Mouse (Mus musculus): ENCODE measurements around the gene Hoxb8.

Hoxb8 gene

GRCm38 (mm10) chr11:96285771-96286738 is 4.3 kb downstream of the Hoxb8 start, which contains the start of gene Hoxb7:
Gene Hoxb7 (plus strand): TSS chr11:96286623.
- DNase-seq (ENCODE audit: low spot score) = no peak

GRCm38 (mm10) chr11:96286739-96287385 is 5.2 kb downstream of the Hoxb8 start:
- DNase-seq (ENCODE audit: low spot score) = no peak

DNA sequence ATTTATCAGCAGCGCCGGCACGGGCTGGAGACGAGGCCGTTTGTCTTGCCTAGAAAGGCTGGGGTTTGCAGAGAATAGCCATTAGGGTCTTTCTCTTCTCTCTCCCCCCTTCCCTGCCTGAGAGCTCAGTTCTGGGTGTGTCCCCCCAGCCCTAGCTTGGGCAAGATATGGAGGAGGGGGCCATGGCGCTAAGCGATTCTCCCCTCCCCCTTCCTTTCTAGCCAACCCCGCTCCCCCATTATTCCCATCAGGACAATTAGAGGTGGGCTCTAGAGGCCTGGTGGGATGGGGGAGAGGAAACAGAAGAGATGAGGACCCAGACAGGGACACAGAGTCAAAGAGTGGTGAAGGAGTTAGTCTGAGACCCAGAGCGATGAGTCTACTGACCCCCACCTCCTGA is 5.7 kb downstream of the Hoxb8 start:
- no peak for DNase-seq (ENCODE audit: low spot score)

DNA sequence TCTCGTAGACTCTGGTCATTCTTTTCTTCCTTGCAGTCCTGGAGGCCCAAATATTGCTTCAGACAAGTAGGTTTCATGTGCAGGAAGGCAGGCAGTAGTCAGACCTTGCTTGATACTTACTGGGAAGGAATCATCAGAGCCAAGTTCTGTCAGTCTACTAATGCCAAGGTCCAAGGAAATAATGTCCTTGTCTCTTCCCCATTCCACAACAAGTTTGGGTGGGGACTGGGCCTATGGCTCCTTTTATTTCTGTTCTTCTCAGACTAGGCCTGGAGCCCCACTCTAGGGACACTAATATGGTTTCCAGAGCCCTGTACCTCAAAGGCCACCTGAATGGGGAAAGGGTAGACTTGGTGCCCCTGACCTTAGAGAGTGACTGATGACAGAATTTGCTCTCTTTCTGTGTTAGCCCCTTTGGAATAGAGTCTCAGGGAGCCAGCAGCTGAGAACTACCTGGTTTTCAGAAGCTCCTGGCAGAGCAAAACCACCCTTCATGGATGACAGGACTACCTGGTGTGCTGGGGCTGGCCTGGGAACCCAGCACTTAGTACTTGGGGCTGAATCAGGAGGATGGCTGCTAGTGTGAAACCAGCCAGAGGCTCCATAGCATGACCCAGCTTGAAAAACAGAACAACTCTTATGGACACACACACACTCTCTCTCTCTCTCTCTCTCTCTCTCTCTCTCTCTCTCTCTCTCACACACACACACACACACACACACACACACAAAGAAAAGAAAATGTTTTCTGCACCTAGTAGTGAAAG is 6.9 kb downstream of the Hoxb8 start:
- DNase-seq (ENCODE audit: low spot score) = no peak

GRCm38 (mm10) chr11:96289293-96289692 is 7.6 kb downstream of the Hoxb8 start:
- DNase-seq (ENCODE audit: low spot score) = no peak

- no peak for DNase-seq (ENCODE audit: low spot score)
These were observed 8.1 kb downstream of the Hoxb8 start for GRCm38 (mm10) chr11:96289837-96290236.

DNA sequence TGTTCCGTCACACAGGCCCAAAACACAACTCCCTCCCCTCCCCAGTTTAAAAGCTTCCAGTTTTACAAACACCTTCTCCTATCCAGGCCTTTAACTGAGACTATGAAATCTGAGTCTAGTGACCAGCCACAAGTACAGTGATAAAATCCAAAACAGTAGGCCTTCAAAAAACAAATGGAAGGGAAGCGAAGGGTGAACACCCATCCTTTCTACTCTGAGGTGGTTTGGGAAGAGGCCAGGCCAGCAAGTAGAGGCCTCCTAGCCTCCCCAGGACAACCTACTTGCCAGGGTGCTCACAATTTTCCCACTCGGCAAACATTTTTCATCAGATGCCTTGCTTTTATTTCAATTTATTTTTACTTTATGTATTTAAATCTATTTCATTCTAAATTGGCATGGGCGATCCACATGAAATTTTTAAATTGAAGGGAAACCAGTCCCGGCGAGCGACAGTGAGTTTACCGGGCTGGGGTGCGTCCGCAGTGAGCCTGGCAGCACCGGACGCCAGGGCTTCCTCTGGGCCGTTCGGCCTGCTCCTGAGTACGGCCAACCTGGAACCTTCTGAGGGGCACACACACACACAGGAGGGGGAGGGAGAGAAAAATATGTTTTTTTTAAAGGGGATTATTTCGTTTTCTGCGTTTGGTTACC is 9.1 kb downstream of the Hoxb8 start:
- no peak for DNase-seq (ENCODE audit: low spot score)

DNA sequence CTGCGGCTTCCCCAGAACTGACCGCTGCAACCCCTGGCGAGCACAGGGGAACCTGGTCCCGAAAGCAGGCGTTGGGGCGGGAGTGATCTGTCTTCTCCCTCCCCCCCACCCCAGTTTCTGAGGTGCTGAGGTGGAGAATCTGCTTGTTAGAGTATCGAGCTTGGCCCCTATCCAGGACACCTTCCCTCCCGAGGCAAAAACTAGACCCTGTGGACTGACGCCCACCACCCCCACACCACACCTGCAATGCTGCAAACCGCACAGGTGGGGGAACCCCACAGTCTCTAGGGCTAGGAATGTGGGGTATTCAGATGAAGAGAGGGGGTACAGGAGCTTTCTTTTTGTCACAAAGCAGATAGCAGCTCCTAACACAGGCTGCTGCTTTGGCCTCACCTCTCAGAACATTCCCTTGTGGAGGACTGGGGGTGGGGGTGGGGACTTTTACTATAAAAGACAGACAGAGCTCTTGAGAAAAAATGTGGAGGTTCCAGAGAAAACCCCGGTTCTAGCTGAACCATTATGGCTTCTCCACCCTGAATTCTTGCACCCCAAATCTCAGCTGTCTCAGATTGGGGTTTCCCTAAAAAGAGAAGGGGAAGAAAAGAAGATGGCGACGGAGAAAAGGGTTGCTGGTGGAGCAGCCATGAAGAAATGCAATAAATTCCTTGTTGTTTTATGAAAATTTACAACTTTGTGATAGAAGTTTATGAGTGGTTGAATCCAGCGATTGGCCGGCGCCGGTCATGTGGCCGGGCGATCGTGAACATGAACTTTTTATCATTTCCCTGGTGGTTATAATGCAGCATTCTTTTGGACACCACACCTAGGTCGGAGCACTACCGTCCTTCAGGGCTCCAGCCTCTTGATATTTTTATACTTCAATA is 10.2 kb downstream of the Hoxb8 start, which contains the start of gene Hoxb6:
Gene Hoxb6, plus strand, starts transcription at position 796 of the 884 bp plus-strand sequence.
- no peak for DNase-seq (ENCODE audit: low spot score)

DNA sequence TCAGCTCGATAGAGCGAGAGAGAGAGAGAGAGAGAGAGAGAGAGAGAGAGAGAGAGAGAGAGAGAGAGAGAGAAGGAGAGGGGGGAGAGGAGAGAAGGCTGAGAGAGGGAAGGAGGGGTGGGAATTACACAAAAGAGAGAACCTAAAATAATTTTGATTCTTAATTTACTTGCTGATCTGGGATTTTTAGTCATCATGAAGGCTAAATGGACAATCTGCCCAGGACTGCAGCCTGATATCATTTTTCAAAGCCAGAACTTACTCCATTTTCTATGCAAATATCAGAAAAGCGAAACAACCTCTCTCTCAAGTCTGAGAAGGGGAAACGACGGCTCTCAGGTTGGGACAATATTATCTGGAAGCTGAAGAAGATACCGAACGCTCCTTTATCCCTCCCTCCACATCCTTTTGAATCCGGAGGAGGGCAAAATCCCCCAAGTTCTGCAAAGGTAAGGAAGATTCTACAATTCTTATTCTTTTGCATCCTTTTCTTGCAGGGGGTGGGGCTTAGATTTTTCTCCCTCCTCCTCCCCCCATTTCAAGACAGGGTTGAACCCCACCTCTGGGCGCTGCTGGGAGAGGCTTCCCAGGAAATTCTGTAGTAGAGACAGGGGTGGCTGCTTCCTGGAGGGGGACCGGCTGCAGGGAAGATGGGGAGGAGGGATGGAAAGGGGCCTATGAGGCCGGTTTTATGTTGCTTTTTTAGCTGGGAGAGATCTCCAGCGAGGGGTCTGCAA is 11.0 kb downstream of the Hoxb8 start:
- no peak for DNase-seq (ENCODE audit: low spot score)

DNA sequence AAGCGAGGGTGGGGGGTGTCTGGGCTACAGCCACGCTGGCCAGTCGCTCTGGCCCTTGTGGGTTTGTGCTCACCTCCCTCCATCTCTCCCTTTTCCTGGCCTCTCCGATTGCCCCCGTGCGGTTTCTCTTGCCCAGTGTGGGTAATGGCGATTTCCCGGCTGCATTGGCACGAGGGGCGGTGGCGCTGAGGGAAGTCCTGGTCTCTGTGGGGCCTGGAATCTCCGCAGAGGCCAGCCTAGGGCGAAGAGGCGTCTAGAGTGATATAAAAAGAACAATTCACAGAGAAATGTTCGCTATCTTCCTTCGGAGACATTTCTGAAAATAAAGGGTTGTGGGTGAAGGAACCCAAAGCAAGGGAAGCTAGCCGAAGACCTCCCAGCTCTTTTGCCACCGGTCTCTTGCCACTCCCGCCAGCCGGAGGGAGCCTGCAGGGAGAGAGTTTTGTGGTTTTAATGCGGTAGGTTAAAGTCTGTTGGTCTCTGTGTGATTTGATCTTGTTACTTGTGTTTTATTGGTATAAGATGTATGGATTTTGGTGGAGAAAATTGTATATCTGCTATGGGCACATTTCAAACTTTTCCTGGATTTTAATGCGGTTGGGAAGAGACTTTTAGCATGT is 11.7 kb downstream of the Hoxb8 start:
- DNase-seq (ENCODE audit: low spot score) = no peak

- DNase-seq (ENCODE audit: low spot score) = peak; percentile 70
These were observed 12.8 kb downstream of the Hoxb8 start for GRCm38 (mm10) chr11:96294245-96295091.

GRCm38 (mm10) chr11:96295092-96295835 is 13.6 kb downstream of the Hoxb8 start:
- no peak for DNase-seq (ENCODE audit: low spot score)

- no peak for DNase-seq (ENCODE audit: low spot score)
These were observed 15.3 kb downstream of the Hoxb8 start for GRCm38 (mm10) chr11:96296997-96297396.

GRCm38 (mm10) chr11:96297428-96297827 is 15.7 kb downstream of the Hoxb8 start:
- no peak for DNase-seq (ENCODE audit: low spot score)

DNA sequence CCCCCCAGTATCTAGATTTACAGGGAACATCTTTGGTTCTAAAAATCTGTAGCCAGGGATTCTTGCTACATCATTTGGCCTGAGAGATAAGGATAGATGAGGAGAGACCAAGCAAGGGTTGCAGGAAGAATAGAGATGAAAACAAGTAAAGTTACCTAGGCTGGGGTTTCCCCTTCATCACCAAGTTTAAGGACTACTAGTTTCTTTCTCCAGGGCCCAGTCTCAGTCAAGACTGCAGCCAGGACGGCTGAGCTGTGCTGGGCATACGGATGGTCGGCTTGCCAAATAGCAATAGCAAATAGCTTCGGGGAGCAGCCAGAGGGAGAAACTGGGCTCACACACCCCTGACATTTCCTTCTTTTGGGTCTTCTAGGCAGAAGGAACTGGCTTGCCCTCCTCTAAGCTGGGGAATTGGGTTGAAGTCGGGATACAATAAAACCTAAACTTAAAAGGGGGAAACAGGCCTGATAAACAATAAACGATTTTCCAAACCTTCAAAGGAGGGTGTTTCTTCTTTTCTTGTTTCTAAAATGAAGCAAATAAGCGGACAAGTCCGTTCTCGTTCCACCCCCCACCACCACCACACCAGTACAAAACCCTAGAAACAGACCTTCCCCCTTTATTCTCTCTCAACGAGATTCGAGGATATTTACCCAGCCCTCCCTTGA is 16.4 kb downstream of the Hoxb8 start:
- DNase-seq (ENCODE audit: low spot score) = no peak

DNA sequence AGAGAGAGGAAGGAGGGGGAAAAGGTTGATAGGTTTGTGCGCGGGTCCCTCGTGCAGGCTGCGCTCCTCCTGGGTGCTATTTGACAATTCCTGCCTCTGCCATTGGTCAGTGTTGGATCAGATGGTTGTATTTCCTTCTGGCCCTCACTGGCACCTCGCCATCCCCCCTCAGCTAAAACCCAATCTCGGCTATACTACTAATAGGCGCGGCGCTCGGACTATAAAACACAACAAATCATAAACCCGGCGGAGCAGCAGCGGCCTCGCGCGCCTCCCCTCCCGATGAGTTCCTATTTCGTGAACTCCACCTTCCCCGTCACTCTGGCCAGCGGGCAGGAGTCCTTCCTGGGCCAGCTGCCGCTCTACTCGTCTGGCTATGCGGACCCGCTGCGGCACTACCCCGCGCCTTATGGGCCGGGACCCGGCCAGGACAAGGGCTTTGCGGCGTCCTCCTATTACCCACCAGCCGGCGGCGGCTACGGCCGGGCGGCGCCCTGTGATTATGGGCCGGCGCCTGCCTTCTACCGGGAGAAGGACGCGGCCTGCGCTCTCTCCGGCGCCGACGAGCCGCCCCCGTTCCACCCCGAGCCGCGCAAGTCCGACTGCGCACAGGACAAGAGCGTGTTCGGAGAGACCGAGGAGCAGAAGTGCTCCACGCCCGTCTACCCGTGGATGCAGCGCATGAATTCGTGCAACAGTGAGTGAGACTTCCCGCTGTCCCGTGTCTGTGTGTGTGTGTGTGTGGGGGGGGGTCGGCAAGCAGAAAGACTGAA is 17.4 kb downstream of the Hoxb8 start:
- DNase-seq (ENCODE audit: low spot score) = no peak

DNA sequence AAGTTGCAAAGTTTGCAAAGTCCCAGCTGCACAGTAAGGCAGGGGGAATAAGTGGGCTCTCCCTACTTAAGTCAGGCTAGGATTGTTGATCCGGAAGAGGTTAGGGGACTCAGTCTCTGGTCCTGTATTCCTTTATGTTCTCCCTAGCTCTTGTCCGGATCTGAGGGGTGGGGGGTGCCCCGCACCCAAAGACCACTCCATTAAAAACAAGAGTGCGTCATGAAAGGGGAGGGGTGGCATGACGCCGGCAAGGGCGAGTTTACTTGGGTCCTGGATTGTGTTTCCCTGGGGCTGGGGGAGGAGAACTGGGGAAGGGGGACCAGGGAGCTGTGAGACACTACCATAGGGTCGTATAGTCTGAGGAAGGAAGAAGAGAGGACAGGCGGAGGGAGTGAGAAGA is 18.1 kb downstream of the Hoxb8 start:
- no peak for DNase-seq (ENCODE audit: low spot score)

Data from ovary, postnatal 14 days (tissue).